Mouse (Mus musculus): ENCODE measurements at regions not wholly inside any gene's neighbourhood (a gene's known extent, or its start where the extent isn't known, plus 50 kb on each side); places are given as distances from the start of the nearest gene placed in this dataset.

DNA sequence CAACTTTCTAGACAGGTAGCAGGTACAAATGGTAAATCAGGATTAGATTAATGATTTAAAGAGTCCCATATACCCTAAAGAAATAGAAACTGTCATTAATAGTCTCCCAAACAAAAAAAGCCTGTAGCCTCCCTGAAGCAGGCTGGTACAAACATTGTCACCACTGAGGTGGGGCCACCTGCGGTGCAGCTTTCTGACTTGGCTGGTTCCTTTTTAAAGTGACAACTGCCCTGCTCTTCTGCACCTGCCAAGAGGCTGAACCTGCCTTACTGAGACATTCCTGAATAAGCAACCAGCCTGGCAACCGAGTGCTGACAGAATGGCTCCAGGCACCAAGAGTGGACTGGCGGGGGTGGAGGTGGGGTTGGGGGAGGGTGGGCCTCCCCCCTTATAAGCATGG lies 687.0 kb upstream of the Vrk2 start:
- ATAC-seq (replicated peaks; ENCODE audit: low read depth, poor library complexity, severe bottlenecking): no peak

DNA sequence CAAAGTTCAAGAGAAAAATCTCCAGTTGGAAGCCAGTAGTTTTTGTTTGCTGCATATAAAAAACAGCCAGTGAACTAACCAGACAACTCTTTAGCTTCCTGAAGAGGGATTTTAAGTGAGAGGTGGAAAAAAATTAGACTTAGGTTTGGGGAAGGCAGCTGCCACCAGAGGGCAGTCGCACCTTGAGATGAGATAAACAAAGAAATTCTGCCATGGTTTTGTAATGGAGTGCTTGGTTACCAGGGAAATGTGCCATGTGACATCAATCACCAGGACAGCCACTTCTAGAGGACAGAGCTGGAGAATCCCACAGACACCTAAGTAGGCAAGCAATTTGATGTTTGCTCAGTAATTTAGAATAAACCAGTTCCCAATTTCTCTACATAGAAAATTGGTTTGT lies 670.5 kb upstream of the Vrk2 start:
- ATAC-seq (replicated peaks; ENCODE audit: low read depth, poor library complexity, severe bottlenecking): 0 out of 2 replicates have a peak, but pooled peaks have one; percentile 22

DNA sequence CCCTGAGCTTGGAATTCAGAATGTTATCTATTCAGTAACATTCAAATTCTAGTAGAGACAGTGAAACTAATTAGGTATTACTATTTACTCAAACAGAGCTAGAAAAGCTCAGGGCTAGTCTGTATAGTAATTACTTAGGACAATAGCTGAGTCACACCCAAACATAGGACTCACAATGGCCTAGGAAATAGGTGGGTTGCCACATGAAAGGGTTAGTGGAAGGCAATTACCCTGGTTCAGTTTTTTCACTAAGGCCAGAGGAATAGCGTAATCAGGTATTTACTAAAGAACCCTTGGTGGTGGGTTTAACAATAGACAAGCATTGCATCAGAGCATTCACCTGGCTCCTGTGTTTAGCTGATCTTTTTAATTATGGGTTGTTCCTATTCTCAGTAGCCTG lies 664.7 kb upstream of the Vrk2 start:
- no peak for ATAC-seq (replicated peaks; ENCODE audit: low read depth, poor library complexity, severe bottlenecking)

DNA sequence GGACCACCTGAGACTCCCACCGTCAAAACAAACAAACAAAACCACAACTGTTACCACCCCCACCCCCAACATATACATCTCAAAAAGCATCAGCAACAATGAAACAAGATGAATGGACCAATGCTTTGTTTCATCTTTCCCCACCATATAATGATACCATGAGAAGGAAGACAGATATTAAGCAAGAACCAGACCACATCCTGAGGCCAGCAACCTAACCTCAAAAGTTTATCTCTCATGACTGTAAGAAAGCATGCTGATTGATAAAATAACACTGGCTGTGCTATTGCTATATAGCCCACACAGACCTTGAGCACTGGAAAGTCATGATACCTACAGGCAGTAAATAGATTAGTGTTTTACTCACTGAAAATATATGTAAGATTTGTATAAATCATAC lies 642.1 kb upstream of the Vrk2 start:
- no peak for ATAC-seq (replicated peaks; ENCODE audit: low read depth, poor library complexity, severe bottlenecking)

DNA sequence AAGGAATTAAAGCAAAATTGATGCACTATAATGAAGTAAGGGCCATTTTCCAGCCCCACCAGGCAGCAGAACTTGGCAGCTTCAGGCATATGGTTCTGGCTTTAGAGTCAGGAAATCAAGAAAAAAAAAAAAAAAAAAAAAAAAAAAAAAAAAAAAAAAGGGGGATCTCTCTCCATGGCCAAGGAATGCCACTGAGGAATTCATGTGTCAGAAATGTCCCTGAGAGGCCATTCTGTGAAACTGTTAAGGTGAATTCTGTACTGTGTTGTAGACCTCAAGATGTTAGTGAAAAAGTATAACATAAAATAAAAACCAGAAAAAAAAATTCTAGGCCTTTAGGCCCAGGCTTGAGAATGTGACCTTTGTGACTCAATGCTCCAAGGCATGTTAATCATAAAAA lies 632.7 kb upstream of the Vrk2 start:
- ATAC-seq (replicated peaks; ENCODE audit: low read depth, poor library complexity, severe bottlenecking): no peak

DNA sequence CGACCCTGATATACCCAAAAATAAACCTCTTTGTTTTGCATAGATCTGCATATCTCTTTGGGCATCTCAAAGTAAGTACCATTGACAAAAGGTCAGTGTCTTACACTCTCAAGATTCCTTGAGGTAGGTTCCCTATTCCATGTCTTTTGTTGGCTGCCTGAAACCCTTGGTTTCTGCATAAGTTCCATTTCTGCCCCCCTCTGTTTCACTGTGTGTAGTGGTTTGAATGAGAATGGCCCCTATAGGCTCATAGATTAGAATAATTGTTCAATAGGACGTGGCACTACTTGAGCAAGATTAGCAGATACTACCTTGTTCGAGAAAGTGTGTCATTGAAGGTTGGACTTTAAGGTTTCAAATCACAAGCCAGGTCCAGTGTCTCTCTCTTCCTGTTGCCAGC lies 628.6 kb upstream of the Vrk2 start:
- no peak for ATAC-seq (replicated peaks; ENCODE audit: low read depth, poor library complexity, severe bottlenecking)

DNA sequence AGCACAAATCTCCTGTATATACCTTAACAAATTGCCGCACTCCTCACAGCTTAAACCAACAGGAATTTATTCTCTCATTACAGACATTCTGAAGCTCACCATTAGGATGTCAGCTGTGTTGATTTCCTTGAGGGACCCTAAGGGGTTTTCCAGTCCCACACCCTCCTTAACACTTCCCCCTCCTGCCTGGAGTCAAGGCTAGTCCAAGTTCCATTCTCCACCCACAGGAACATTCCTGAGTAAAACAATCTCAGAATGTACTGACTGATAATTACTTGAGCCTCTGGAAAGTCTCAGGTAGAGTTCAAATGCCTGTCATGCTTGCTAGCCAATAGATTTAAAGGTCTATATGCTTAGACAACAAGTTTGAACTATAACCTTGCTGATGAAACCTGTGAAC lies 628.2 kb upstream of the Vrk2 start:
- no peak for ATAC-seq (replicated peaks; ENCODE audit: low read depth, poor library complexity, severe bottlenecking)

DNA sequence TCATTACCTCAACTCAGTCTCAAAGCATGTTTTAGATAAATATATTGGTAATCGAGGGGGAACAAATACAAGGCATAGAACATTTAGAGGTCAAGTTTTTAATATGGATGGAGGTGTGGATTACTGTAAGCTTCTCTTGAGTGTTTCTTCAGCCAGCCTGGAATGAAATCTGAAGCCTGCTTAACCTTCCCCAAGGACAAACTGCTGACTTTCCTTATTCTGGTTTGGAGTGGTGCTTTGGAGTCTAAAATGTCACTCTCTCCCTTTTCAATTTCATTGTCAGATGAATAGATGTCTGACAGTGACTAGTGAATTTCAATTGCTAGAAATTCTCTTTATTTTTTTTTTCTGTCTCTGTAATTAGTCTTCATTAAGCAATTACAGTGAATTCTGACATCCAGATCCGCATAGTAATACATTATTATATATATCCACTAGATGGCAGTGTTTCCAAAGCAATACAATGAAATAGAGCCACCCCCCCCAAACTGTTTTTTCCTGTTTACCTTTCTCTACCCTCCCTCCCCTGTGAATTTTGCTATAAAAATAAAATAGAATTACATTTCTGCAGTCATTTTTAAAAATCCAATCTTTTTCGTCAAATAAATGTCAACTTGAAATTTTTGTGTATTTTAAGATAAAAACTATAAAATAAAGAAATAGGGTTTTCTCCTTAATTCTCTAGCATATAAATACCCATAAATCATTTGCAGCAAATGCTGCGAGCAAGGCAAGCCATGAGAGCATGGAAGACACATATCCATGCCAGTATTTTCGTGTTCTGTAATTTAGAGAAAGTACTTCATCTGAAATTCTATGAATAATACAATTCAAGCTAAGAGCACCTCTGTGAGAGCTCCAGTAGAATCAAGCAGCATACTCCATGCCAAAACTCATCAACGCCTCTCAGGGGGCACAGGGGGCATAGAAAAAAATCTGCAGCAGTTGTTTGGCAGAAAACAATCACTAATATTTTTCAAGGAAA lies 626.2 kb upstream of the Vrk2 start:
- ATAC-seq (replicated peaks; ENCODE audit: low read depth, poor library complexity, severe bottlenecking): peak; percentile 62; the same call in 1 of the 2 replicates

DNA sequence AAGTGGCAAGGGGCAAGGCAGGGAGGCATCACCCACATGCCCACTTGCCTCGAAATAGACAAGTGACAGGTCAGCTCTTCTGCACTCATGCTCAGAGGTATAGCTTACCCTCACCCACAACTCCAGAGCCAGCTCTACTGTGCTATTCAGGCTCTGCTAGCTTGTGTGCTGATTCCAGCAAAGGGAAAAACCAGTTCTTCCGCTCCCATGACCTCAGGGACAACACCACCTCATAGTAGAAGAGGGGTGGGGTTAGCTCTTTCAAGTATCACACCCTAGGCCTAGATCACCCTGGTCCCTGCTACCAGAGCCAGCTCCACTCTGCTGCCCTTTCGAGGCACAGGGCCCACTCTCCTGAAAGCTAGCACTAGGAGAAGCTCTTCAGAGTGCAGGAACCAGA lies 622.0 kb upstream of the Vrk2 start:
- ATAC-seq (replicated peaks; ENCODE audit: low read depth, poor library complexity, severe bottlenecking): no peak

DNA sequence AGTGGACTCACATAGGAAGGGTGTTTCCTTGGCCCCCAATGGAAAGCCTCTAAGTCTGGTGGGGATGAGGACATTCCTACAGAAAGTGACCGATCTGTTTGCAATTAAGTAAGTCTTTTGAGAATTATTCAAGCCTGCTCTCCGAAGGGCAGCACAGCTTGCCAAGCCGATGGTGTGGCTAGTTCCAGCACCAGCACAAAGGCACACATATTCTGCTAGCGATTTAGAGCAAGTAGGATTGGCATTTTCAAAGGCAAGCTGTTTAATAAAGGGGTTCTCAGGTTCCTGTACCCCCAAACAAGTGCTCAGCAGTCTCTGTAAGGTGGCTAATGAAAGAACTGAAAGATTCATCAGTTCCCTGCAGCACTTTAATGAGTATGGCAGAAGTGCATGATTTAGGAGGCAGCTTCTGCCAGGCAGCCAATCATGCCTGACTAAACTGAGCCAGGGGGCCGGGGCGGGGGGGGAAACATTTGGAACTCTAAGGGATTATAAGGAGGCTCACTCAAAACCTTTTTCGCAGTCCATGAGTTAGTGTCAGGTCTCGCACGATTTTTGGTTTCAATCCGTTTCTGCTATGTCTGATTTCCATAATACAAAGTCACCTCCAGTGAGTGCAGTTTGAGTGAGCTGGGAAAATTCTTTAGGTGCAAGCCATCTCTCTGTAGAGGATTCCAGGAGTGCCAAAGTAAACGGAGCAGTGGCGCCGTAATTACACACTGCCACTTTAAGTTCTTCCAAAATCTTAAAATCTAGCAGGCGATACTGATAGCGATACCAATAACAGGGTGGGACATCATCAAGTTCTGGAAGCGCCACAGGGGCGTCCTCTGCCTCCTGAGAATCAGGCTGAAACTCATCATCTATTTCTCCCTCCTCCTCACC lies 609.8 kb upstream of the Vrk2 start:
- no peak for ATAC-seq (replicated peaks; ENCODE audit: low read depth, poor library complexity, severe bottlenecking)

DNA sequence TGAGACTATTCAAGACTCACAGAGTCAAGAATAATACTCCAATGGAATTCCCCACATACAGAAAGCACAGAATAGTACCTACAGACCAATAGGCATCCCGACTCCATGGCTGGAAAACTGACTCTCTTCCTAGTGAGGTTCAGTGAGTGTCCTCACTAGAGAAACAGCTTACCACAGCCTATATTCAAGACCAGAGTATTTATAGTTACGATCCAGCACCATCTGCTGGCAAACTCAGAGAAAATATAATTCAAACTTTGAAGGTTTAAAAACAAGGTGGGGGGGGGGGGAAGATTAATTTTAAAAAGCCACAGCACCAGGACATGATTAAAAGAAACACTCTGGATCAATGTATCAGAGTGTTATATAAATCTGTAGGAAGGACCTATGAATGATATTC lies 590.2 kb upstream of the Vrk2 start:
- no peak for ATAC-seq (replicated peaks; ENCODE audit: low read depth, poor library complexity, severe bottlenecking)

DNA sequence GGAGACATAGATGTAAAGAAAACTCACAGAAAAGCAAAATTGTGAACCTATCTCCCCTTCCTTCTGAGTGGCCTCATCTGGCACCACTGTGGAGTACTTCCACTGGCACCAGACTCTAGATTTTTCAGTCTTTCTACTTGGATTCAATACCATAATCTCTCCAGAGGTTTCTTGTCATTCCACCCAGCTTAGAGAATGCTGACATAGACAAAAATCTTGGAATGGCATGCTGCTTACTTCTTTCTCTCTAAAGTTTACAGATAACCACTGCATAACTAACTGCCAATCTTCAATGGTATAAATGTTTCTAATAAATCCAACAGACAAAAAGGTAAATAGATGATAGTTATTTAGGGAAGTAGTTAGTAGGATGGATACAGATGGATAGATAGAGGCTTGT lies 589.6 kb upstream of the Vrk2 start:
- no peak for ATAC-seq (replicated peaks; ENCODE audit: low read depth, poor library complexity, severe bottlenecking)

DNA sequence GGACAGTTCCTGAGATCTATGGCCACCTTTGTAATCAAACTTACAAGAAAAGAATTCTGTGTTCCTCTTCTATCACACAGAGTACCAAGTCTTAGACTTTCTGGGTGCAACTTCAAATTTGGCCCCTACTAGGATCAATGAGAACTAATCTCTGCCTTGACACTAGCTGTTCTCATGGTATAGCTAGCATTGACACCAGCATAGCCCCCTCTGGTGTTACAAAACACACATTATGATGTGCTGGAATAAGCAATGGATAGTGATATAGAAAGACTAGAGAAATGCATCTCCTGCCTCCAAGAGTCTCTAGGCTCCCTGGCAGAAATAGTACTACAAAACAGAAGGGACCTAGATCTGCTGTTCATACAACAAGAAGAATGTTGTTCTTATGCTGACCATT lies 566.6 kb upstream of the Vrk2 start:
- ATAC-seq (replicated peaks; ENCODE audit: low read depth, poor library complexity, severe bottlenecking): no peak
